Mouse (Mus musculus) lung, embryonic 16.5 days (tissue): Measurements from ENCODE around the gene Ern2. TPM values are rescaled to one million over a fixed set of nuclear protein-coding genes. Genes with fewer than 3 reads are reported as not detected.

ENCODE experiments used
- ATAC-seq: fragments of 200-750 bp; cut with Nextera tagmentation; 2 replicates; pipeline ENCODE4 v1.8.0; 2017; ENCODE audit warnings: low read depth, mild to moderate bottlenecking, moderate library complexity
- H3K27ac ChIP-seq: fragments of 300-500 bp; sonication (generic); 2 replicates; pipeline ENCODE4 v1.5.1; 2014; ENCODE audit warnings: mild to moderate bottlenecking, control low read depth, low read length
- H3K27me3 ChIP-seq: fragments of 300-500 bp; sonication (generic); 2 replicates; pipeline ENCODE4 v1.6.1; 2014; ENCODE audit warnings: low read depth, low read length, mixed read lengths; ENCODE audit not compliant: control insufficient read depth, insufficient read depth
- H3K36me3 ChIP-seq: fragments of 300-500 bp; sonication (generic); 2 replicates; pipeline ENCODE4 v1.6.1; 2014; ENCODE audit warnings: low read length; ENCODE audit not compliant: control insufficient read depth, insufficient read depth
- H3K4me1 ChIP-seq: fragments of 300-500 bp; sonication (generic); replicated peaks from 2 replicates; pipeline ENCODE4 v1.6.1; 2014; ENCODE audit warnings: low read length, mixed read lengths; ENCODE audit not compliant: control insufficient read depth, insufficient read depth
- H3K4me2 ChIP-seq: fragments of 300-500 bp; sonication (generic); 2 replicates; pipeline ENCODE4 v1.6.1; 2014; ENCODE audit warnings: low read depth, low read length, control low read depth
- H3K4me3 ChIP-seq: fragments of 300-500 bp; sonication (generic); 2 replicates; pipeline ENCODE4 v1.5.1; 2014; ENCODE audit warnings: mild to moderate bottlenecking, low read length, control low read depth
- H3K9ac ChIP-seq: fragments of 300-500 bp; sonication (generic); 2 replicates; pipeline ENCODE4 v1.6.1; 2014; ENCODE audit warnings: low read length, control low read depth
- H3K9me3 ChIP-seq: fragments of 300-500 bp; sonication (generic); 2 replicates; pipeline ENCODE4 v1.6.1; 2016; ENCODE audit warnings: low read length; ENCODE audit not compliant: control insufficient read depth
- WGBS: fragments of 180-500 bp; shearing (Covaris S2); extraction: QIAGEN DNeasy Blood & Tissue Kit; methylation state at CpG from one replicate; pipeline ENCODE4 v1.1.7; 2014; 5-methylcytosine and 5-hydroxymethylcytosine counted together
- polyA plus RNA-seq: library from polyadenylated mRNA; unstranded; fragments of >200 nt; fragmentation: Nextera tagmentation; extraction: Ambion mirVana; gene quantifications from 2 replicates; pipeline ENCODE4 v1.2.1, GENCODE M21; 2015

The Ern2 gene
- polyA plus RNA-seq, 1 experiment from 2014 or later, result 0.34 TPM

DNA sequence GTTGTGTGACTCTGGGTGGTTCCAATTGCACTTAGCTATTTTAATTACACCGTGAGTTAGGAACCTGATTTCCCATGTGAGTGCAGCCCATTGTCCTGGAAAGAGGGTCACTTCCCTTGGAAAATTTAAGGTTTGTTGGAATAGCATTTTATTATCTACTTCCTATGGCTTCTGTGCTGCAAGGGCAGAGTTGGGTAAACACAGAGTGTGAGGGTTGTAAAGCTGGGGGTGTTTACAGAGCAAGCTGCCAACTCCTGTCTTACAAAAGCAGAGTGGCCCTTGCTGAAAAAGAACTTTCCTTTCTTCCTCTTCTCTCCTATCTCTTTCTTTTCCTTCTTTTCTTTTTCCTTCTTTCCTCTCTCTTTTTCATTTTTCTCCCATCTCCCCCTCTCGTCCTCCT, 17.9 kb upstream of the Ern2 start:
- H3K4me1 ChIP-seq, result no peaks in the 10 kb centered on the region
- no peak for ATAC-seq

DNA sequence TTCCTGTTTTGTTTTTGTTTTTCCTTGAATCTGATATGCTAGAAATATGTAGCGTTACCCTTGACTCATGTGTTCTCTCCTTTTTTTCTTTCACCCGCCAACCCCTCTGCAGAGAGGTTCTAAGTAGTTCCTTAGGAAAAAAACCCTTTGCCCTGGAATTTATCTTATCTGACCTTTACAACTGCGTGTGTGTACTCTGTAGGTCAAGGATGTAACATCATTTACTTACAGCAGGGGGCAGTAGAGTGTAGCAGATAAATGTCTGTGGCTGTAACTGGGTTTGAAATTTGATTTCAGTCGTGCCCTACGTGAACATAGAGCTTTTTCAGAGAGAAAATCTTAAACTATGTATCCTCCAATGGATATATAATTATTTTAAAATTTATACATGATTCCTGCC, 13.3 kb upstream of the Ern2 start:
- Histone ChIP-seq H3K36me3 (no peaks in the 10 kb centered on the region), H3K27ac (no peak overlapping the region), H3K9ac (no peak overlapping the region), H3K9me3 (no peaks in the 10 kb centered on the region), H3K27me3 (no peaks in the 10 kb centered on the region), H3K4me3 (no peak overlapping the region), H3K4me2 (no peak overlapping the region), H3K4me1 (no peaks in the 10 kb centered on the region)
- WGBS, result 19% methylated on average over 5 of the region's 5 CpGs
- ATAC-seq, result no peak

More for the DNA sequence above, 17.9 kb upstream of the Ern2 start:
- Histone ChIP-seq H3K27me3 (no peaks in the 10 kb centered on the region), H3K9me3 (no peaks in the 10 kb centered on the region), H3K27ac (no peak overlapping the region), H3K9ac (no peak overlapping the region), H3K36me3 (no peaks in the 10 kb centered on the region), H3K4me2 (no peak overlapping the region), H3K4me3 (no peak overlapping the region)
- WGBS, result 27% methylated on average over 2 of the region's 2 CpGs

DNA sequence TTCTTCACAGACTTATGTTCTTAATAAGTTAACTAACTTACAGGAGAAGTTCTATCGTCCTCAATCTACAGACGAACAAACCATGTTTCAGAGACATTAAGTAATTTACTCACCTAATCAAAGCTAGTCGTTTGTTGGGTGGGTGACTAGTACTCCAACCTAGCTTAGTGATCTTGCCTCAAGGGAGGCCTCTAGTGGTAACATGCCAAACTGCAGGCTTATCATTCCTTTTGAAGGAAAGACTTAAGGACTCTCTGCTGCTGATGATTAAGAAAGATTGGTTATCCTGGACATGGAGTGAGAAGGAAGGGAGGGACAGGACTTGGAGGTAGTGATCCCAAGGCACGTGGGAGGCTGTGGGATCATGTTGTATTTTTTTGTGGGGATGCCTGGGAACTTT, 11.3 kb upstream of the Ern2 start:
- no peak for ATAC-seq
- Histone ChIP-seq H3K27ac (no peak overlapping the region), H3K27me3 (no peaks in the 10 kb centered on the region), H3K9ac (no peak overlapping the region), H3K4me3 (no peak overlapping the region), H3K4me2 (no peak overlapping the region), H3K4me1 (no peaks in the 10 kb centered on the region), H3K9me3 (no peaks in the 10 kb centered on the region), H3K36me3 (no peaks in the 10 kb centered on the region)
- 29% methylated on average over 4 of the region's 4 CpGs for WGBS

DNA sequence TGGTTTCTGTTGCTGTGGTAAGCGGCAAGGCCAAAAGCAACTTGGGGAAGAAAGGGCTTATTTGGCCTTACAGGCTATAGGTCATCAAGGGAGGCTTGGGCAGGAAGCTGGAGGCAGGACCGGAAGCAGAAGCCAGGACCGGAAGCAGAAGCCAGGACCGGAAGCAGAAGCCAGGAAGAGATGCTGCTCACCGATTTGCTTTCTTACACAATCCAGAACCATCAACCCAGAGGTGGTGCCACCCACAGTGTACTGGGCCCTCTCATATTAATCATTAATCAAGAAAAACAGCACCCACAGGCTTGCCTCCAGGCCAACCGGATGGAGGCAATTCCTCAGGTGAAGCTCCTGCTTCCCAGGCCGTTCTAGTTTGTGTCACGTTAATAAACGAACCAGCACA, 10.8 kb upstream of the Ern2 start:
- no peak overlapping the region for H3K27ac ChIP-seq
- 72% methylated on average over 9 of the region's 9 CpGs for WGBS
- no peak overlapping the region for H3K4me3 ChIP-seq
- ATAC-seq, result no peak
- no peak overlapping the region for H3K9ac ChIP-seq
- H3K4me2 ChIP-seq, result no peak overlapping the region
- H3K4me1 ChIP-seq, result no peaks in the 10 kb centered on the region
- no peaks in the 10 kb centered on the region for H3K36me3 ChIP-seq
- no peaks in the 10 kb centered on the region for H3K9me3 ChIP-seq
- H3K27me3 ChIP-seq, result no peaks in the 10 kb centered on the region

DNA sequence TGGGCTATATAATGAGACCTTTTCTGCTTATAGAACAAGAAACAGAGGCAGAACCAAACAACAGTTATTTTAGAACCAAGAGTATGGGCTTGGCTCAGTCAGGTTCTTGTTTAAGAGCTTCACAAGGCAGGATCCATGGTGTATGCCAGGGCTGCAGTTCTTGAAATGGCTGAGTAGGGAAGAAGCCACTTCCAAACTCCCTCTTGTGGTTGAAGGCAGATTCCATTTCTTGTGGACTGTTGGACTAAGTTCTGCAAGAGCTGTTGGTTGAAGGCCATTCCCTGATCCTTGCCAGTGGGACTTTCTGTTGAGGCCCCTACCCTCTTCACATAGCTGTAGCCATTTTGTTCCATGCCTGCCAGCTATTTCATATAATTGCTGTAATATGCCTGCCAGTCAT, 7.9 kb upstream of the Ern2 start:
- no peak for ATAC-seq

DNA sequence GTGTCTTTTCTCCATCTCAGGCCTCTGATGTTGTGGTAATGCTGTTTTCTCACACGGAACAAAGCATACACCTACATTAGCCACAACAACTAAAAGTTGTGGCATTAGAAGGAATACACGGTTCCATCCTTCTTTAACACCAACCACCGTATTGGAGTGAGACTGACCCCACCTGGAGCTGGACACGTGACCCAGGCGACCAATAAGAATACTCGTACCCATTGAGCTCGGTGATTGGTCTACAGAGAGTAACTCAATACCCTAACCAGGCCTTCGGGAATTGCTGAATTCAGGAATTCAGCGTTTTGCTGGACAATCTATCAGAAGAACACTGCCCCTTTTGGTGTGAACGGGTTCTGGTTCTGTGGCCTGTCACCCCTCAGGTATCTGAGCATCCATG, 5.1 kb upstream of the Ern2 start:
- 58% methylated on average over 10 of the region's 10 CpGs for WGBS

More for the DNA sequence above, 7.9 kb upstream of the Ern2 start:
- Histone ChIP-seq H3K4me3 (no peak overlapping the region), H3K4me1 (no peaks in the 10 kb centered on the region), H3K36me3 (no peaks in the 10 kb centered on the region), H3K9me3 (no peaks in the 10 kb centered on the region), H3K4me2 (no peak overlapping the region), H3K27ac (no peak overlapping the region), H3K9ac (no peak overlapping the region), H3K27me3 (no peaks in the 10 kb centered on the region)

DNA sequence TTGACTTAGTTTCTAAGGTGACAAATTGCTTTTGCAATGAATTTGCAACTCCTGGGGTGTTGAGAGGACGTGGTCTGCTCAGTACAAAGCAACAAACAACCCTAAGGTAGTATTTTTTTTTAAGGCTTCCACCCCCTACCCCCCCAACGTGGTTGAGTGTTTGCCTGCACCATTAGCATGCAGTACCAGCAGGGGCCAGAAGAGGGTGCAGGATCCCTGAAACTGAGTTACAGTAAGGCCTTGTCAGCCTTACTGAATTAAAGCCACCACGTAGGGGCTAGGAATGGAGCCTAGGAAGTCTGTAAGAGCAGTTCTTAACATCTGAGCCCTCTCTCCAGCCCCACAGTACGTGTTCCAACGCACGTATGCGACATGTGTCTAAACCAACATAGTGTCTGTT, 3.5 kb upstream of the Ern2 start:
- Histone ChIP-seq H3K4me3 (no peak overlapping the region), H3K9me3 (no peaks in the 10 kb centered on the region), H3K27me3 (no peaks in the 10 kb centered on the region), H3K27ac (no peak overlapping the region), H3K4me2 (no peak overlapping the region), H3K4me1 (no peaks in the 10 kb centered on the region), H3K36me3 (no peaks in the 10 kb centered on the region), H3K9ac (no peak overlapping the region)
- ATAC-seq, result no peak
- WGBS, result 25% methylated on average over 7 of the region's 7 CpGs

More for the DNA sequence above, 5.1 kb upstream of the Ern2 start:
- H3K27ac ChIP-seq, result no peak overlapping the region
- no peak overlapping the region for H3K4me3 ChIP-seq
- ATAC-seq, result no peak
- no peak overlapping the region for H3K4me2 ChIP-seq
- H3K9ac ChIP-seq, result no peak overlapping the region
- no peaks in the 10 kb centered on the region for H3K9me3 ChIP-seq
- no peaks in the 10 kb centered on the region for H3K27me3 ChIP-seq
- H3K36me3 ChIP-seq, result no peaks in the 10 kb centered on the region
- no peaks in the 10 kb centered on the region for H3K4me1 ChIP-seq

DNA sequence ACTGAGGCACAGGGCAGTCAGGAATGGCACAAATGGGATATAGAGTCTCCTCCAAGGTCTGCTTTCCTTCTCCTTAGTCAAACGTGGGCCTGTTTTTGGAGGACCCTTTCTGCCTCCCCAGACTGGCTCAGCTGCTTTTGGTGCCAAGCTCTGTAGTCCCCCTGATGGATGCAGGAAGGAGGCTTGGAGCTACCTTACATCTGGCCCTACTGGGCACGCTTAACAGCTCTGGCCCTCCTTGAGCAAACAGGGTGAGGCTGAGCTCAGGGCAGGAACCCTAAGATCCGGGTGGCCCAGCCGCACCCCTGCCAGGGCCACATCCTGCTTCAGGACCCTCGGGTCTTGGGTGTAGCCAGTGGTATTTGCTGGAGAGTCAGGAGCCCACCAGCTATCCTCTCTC, 1.4 kb downstream of the Ern2 start:
- H3K4me1 ChIP-seq, result no peaks in the 10 kb centered on the region
- H3K9ac ChIP-seq, result no peak overlapping the region
- H3K9me3 ChIP-seq, result no peaks in the 10 kb centered on the region
- no peak overlapping the region for H3K4me3 ChIP-seq
- H3K27me3 ChIP-seq, result no peaks in the 10 kb centered on the region
- ATAC-seq, result peak; percentile 71; the same call in 1 of the 2 replicates
- WGBS, result 50% methylated on average over 5 of the region's 5 CpGs
- no peak overlapping the region for H3K4me2 ChIP-seq
- no peak overlapping the region for H3K27ac ChIP-seq
- H3K36me3 ChIP-seq, result no peaks in the 10 kb centered on the region

DNA sequence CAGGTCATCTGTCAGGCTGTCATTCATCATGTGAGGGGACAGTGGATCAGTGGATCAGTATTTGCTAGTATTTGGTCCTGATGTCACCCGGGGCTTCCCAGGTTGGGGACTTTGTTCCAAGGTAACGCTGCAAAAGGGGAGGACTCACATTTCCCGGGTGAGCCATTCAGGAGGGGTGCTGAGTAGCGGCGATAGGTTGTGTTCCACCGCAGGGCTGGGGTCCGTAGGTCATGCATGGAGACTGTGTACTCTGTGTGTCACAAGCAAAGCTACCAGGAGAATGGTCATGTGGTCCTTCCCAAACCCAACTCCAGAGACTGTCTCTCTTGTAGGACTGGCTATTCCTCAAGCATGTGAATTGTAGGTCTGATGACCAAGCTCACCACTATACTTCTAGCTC, 5.3 kb downstream of the Ern2 start:
- Histone ChIP-seq H3K4me1 (no peaks in the 10 kb centered on the region), H3K36me3 (no peaks in the 10 kb centered on the region), H3K27ac (no peak overlapping the region), H3K9me3 (no peaks in the 10 kb centered on the region), H3K4me2 (no peak overlapping the region), H3K27me3 (no peaks in the 10 kb centered on the region), H3K9ac (no peak overlapping the region), H3K4me3 (no peak overlapping the region)
- 78% methylated on average over 7 of the region's 7 CpGs for WGBS
- no peak for ATAC-seq

DNA sequence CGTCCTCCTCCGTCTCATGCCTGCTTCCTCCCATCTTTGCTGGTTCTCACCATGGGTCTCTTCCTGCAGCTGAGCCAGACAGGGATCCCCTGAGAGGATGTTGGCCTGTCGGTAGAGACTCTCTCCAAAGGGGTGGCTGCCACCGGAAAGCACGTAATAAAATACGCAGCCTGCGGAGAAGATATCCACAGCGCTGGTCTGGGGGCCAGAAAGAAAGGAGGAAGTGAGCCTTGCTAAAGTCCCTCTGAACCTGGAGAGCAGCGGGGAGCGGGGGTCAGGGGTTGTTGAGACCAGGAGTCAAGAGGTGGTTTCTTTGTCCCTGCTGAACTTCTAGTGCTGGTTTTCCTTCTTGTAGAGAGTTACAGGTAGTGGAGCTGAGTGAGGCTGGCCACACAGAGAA, 14.4 kb downstream of the Ern2 start:
- 56% methylated on average over 10 of the region's 10 CpGs for WGBS
- ATAC-seq, result no peak

More for the DNA sequence above, 14.4 kb downstream of the Ern2 start:
- Histone ChIP-seq H3K4me1 (no peaks in the 10 kb centered on the region), H3K9me3 (no peaks in the 10 kb centered on the region), H3K27me3 (no peaks in the 10 kb centered on the region), H3K9ac (no peak overlapping the region), H3K4me3 (no peak overlapping the region), H3K27ac (no peak overlapping the region), H3K4me2 (no peak overlapping the region), H3K36me3 (peaks cover 38% of the 10 kb centered on the region)
